Mouse (Mus musculus): ENCODE data around the gene Cemip2.

Gene Cemip2

GRCm38 (mm10) chr19:21814433-21815020 is 36.4 kb downstream of the Cemip2 start:
- peak; percentile 69 for DNase-seq (ENCODE audit: low spot score)

GRCm38 (mm10) chr19:21816260-21816659 is 38.1 kb downstream of the Cemip2 start:
- no peak for DNase-seq (ENCODE audit: low spot score)

- DNase-seq (ENCODE audit: low spot score): peak; percentile 26
These were observed 40.0 kb downstream of the Cemip2 start for GRCm38 (mm10) chr19:21818021-21818725.

GRCm38 (mm10) chr19:21819585-21819984 is 41.4 kb downstream of the Cemip2 start:
- no peak for DNase-seq (ENCODE audit: low spot score)

- DNase-seq (ENCODE audit: low spot score): no peak
These were observed 42.0 kb downstream of the Cemip2 start for GRCm38 (mm10) chr19:21820126-21820525.

- peak; percentile 48 for DNase-seq (ENCODE audit: low spot score)
These were observed 43.7 kb downstream of the Cemip2 start for GRCm38 (mm10) chr19:21821877-21822276.

- no peak for DNase-seq (ENCODE audit: low spot score)
These were observed 46.0 kb downstream of the Cemip2 start for GRCm38 (mm10) chr19:21824146-21824545.

- DNase-seq (ENCODE audit: low spot score): no peak
These were observed 47.2 kb downstream of the Cemip2 start for GRCm38 (mm10) chr19:21825128-21825885.

- DNase-seq (ENCODE audit: low spot score): peak; percentile 20
These were observed 55.4 kb downstream of the Cemip2 start for GRCm38 (mm10) chr19:21833416-21833992.

GRCm38 (mm10) chr19:21834952-21835351 is 56.8 kb downstream of the Cemip2 start:
- no peak for DNase-seq (ENCODE audit: low spot score)

- DNase-seq (ENCODE audit: low spot score): no peak
These were observed 72.6 kb downstream of the Cemip2 start for GRCm38 (mm10) chr19:21850721-21851120.

- no peak for DNase-seq (ENCODE audit: low spot score)
These were observed 76.5 kb downstream of the Cemip2 start for GRCm38 (mm10) chr19:21854526-21855228.

GRCm38 (mm10) chr19:21855421-21856128 is 77.4 kb downstream of the Cemip2 start:
- DNase-seq (ENCODE audit: low spot score): no peak

- DNase-seq (ENCODE audit: low spot score): peak; percentile 57
These were observed 80.8 kb downstream of the Cemip2 start for GRCm38 (mm10) chr19:21858846-21859521.

GRCm38 (mm10) chr19:21860132-21860531 is 82.0 kb downstream of the Cemip2 start:
- no peak for DNase-seq (ENCODE audit: low spot score)

GRCm38 (mm10) chr19:21860894-21861293 is 82.8 kb downstream of the Cemip2 start:
- DNase-seq (ENCODE audit: low spot score): no peak

- DNase-seq (ENCODE audit: low spot score): no peak
These were observed 84.3 kb downstream of the Cemip2 start for GRCm38 (mm10) chr19:21862289-21862990.

- no peak for DNase-seq (ENCODE audit: low spot score)
These were observed 85.1 kb downstream of the Cemip2 start for GRCm38 (mm10) chr19:21862991-21863931.

All from lung, postnatal 25 days (tissue).